Mouse (Mus musculus): ENCODE results near the gene Rad51b. TPM values are rescaled to one million over a fixed set of nuclear protein-coding genes. Genes with fewer than 3 reads are reported as not detected.

The Rad51b gene
- total RNA-seq, 2 experiments from 2014 or later = 3.4 to 4.3 TPM

DNA sequence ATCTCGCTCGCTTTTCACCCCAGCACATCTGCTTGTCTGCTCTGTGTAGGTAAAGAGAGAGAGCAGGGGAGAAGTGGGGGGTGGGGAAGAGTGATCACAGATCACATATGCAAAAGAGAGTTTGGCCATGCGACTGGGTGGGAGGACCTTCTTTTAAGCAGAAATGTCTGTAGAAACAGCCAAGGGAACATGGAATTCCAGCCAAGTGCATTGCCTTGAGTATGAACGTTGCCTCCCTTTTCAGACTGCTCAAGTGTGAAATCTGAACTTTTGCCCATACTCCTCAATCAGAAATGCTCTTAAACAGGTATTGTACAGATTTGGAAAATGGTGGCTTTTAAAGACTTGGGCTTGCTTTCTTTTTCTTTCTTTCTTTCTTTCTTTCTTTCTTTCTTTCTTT lies 476.2 kb downstream of the Rad51b start:
- DNase-seq = no peak

DNA sequence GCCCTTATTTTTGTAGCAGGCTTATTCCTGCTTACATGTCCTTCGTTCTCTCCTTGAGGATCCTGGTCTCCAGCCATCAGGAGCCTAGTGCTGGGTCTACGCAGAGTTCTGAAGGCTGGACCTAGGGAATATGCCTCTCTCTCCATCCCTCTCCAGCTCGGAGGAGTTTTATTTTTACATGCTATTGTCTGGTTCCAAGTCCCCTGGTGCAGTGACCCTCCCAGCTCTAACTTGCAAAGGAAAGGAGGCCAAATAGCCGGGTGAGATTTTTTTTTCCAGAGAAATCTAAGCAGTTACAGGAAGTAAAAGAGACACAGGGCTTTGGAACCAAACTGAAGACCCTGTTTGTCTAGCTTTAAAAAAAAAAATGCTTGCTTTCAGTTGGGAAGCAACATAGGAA lies 477.5 kb downstream of the Rad51b start:
- DNase-seq = no peak

DNA sequence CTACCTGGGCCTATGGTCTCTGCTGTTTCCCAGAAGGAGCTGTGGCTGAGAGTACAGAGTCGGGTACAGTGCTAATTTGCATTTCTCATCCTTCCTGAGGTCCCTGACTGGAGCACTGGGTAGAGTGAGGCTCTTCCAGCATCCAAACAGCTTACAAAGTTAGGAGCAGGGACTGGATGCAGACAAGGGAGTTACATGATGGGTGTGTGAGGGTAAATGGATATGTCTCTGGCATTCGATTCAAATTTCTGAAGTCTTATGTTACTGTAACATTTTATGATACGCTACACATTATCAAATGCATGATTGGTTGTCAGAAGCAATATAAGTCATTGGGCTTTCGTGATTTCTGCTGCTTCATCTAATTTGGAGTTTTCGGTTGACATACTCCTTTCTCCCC lies 479.7 kb downstream of the Rad51b start:
- DNase-seq = no peak

DNA sequence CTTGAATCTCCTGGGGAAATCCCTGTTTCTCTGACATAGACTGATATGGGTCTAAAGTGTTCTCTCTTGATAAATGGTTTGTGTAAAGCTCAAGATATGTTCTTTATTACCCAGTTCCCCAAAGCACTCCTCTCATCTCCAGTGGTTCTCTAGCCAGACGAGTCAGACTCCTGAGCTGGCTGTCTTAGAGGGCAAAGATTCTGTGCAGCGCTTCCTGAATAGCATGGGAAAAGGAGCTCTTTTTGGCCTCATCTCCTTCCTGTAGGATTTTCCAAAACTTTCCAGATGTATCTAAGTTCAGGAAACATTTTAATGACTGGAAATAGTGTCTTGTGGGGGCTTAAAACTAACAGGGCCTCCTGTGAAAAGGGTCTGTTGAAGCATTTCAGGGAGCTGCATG lies 483.7 kb downstream of the Rad51b start:
- no peak for DNase-seq

DNA sequence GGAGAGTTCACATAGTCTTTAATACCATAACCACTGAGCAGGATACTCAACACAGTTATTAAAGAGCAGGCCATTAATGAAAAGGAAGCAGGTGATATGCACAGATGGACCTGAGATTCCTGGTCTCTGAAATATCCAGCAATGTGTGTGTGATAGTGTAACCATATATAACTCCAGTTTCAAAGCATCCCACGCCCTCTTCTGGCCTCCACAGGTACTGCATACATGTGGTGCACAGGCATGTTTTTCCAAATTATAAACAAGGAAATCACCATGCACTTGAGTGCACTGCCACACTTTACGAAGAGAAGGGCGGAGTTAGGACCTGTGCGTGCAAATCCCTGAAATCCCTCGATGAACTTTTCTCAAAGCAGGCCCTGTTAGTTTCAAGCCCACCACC lies 484.7 kb downstream of the Rad51b start:
- no peak for DNase-seq

DNA sequence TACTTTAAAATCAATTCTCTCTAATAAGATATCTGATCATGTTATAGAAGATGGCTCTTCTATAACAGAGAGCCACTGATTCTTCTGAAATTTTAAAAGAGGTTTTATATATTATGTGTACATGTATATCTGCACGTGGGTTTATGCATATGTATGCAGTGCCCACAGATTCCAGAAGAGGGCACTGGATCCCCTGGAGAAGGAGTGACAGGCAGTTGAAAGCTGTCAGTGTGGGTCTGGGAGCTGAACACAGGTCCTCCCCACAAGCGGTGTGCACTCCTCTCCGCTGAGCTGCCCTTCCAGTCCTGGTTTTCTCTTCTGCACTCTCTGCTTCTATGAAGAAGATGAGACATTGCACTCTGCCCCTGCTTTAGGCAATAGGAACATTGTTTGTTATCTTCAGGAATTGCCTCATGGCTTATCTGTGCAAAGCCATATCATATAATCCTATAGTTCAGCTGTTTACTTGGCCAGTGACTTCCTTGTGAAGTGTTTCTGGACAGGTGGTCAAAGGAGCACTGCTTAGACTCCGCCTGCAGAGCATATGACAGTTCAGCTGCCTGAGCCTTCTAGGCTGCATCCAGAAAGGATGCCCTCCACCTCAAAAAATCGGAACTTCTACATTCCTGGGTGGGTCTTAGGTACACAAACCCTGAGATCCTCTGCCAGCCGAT lies 485.5 kb downstream of the Rad51b start:
- no peak for DNase-seq

DNA sequence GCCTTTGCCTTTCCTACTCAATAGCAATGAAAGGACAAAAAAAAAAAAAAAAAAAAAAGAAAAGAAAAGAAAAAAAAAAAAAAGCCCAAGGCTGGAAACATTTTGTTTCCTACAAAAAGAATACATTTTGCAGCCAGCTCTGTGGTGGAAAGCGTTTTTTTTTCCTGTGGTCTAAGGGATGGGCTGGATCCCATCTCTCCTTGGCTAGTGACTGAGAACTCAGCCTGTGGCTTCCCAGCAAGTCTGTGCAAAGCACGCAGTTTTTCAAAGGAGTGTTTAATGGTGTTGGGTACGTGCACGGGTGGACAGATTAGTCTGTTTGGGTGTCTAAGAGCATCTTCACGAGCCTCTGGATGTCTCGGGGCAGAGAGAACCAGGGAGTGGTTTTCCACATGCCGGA lies 487.1 kb downstream of the Rad51b start:
- DNase-seq = no peak

DNA sequence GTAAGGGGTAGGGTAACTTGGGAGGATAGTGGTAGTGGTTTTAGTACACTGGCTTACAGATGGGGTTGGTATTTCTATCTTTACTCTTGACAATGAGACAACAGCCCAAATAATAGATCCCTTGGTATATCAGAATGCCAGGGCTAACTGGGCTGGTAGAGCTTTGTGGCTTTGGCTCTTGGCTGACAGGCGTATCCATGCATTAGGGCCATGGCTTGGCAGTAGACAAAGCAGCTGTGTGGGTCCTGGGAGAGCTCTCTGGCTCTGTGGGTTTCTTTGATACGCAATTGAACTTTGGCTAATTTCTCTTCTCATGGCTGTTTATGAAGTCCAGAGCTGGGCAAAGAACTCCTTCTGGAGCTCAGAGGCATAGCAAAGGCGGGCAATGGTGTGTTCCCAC lies 488.6 kb downstream of the Rad51b start:
- DNase-seq = no peak

DNA sequence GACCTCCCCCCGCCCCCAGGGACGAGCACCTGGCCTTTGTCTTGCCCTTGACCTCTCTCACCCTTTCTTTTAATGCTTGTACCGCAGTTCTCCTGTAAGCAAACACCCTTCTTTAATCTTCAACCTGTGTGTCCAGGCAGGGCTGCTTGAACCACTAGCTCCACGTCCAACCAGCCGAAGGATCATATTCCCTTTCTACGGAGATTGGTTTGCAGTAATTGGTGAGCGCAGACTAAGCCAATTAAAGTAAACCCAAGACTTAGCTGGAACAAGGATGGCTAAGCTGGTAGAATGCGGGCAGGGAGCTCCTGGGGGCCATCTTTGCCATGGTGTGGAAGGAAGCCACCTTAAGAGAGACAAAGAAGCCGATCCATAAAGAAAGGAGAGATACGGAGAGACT lies 490.5 kb downstream of the Rad51b start:
- DNase-seq = no peak

DNA sequence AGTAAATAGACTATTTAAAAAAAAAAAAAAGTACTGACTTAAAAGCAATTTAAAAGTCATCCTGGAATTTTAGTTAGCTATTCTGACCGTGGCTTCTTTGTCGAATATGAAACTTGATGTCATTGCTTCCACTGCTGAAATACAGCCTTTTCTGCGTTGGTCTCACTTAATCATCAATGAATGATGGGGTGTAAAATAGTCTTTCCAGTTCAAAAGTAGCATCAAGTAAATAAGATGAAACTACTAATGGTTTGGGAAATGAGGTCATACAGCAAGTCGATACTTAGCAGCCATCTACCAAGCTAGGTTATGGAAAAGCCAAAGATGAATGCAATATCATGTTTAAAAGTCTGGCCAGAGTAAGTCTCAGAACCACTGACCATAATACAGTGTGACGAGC lies 491.3 kb downstream of the Rad51b start:
- DNase-seq = no peak

DNA sequence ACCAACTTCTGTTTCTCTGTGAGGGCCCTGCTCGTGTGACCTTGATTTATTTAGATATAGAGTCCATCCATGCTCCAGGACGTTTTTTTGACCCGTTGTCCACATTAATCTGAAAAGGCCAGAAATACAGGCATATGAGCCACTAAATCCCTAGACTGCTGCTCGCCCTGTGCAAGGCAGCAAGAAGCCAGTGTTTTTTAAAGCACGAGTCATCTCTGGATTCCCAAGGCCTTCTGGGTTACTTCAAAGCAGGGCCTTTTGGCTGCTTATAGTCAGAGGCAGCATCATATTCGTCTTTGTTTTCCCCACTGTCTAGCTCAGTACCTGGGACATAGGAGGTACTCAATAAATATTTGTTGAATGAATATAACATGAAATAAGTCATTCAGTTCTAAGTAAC lies 492.4 kb downstream of the Rad51b start:
- no peak for DNase-seq

DNA sequence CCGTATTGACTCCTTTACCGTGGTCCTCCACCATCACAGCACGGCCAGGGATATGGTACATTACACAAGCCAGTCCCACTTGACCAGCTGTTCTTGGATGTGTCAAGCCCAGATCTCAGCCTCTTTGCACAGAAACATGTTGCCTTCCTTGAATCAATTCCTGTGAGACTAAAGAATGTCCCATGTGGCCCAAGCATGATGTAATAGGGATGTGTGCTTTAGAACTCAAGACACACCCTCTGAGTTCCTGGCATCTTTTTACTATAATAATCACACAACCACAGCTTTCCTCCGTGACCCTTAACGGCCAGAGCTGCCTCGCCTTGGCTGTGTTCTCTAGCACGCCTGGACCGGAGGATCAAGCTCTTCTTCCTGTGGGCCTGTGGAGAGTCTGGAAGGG lies 496.3 kb downstream of the Rad51b start:
- DNase-seq = peak; percentile 69

DNA sequence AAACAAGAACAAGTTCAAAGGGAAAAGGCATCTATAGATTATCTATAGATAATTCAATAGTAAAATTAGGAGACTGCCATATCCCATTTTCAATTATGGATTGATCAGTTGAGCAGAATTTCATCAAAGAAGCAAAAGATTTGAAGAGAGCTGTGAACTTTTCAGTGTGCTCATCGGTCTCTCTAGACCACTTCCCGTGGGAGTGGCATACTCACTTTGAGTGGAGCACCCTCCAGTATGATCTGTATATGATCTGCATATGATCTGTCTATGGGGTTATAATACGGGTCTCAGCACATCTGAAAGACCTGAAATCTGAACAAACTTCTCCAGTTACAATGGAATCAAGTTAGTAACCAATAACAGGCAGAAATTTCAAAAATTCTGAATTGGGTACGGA lies 497.7 kb downstream of the Rad51b start:
- DNase-seq = no peak

DNA sequence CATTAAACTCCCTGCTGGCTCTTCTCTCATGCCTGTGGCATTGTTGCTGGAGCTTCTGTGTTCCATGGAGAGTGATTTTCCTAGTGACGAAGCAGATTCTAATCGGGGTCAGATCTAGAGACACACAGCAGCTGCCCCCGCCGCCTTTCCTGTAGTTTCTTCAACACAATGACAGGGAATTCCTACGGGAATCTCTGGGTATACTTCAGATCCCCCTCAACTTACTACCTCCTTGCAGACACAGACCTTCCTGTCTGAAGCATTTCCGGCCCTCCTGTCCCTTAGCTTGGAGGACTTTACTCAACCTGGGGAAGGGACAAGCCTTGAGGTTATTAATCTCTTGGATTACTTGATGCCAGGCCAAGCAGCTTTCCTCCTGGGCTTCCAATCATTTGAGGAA lies 499.2 kb downstream of the Rad51b start:
- DNase-seq = peak; percentile 28

DNA sequence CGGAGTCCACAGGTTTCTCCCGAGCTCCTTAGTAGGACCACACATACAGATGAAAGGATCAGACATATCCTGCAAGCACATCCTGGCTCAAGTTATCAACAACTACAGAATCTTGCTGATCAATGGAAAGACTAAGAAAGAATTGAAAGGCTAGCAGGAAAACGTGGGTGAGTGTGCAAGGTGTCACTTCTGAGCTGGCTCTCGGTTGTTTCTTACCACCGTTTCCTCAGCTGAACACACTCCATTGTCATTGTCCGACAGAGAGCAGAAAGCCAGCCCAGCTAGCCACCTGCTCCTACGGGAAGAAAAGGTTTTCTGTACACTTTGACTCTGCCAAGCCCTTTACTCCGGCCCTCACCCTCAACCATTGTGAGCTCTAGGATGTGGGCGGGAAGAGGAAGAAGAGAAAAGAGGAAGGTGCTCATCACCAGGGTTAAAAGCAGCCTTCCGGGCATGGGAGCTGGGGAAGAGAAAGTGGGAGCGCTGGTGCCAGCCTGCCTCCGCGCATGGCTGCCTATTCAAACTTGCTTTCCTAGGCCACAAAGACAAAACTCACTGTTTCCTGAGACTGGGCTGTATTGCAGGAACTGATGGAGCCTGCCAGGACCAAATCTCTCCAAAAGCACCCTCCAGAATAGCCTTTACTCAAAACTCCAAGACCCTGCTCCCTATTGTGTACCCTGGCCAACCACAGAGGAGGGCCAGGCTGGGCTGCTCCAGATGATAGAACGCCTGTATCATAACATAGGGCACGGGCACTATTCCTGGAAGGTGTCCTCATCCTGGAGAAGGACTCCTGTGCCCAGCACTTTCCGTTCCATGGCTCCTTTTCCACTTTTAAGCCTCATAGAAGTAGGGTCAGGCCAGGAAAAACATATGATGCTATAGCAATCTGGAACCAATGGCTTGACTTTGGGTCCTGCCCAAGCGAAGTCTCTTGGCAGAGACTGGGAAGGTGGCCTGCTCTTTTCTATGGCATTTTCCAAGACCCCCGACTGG lies 500.0 kb downstream of the Rad51b start:
- DNase-seq = no peak

DNA sequence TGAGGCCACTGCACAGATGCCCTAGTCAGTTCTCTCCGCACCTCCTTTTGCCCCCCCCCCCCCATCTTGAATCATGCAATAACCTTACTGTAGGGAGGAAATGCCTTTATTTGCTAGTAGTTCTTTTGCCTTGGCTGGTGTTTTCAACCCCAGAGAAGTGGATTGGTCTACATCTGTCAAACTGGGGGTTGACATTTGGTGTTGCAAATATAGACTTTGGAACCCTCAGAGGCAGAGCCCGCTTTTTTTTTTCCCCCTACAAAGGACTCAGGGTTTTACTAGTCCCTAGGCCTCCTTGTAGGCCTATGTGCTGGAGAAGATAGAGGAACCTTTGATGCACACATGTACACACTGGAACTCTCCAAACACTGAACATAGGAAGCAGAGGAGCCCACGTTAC lies 501.4 kb downstream of the Rad51b start:
- DNase-seq = no peak

DNA sequence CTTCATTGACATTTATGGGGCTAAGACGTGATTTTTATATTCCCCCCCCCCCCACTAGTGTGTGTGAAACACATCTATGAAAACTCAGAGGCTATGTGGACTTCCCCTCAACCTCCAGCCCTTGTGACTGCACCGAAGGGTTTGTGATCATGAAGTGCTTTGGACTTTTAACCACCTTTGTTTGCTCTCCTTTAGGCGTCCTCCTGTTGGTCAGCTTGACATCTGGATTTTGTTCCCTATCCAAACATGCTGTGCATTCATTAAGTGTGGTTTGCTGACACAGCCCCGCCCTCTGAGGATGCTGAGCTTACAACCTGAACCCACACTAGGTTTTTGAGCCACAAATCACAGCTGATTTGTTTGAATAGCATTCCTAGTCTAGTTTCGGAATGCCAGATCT lies 502.3 kb downstream of the Rad51b start:
- no peak for DNase-seq

DNA sequence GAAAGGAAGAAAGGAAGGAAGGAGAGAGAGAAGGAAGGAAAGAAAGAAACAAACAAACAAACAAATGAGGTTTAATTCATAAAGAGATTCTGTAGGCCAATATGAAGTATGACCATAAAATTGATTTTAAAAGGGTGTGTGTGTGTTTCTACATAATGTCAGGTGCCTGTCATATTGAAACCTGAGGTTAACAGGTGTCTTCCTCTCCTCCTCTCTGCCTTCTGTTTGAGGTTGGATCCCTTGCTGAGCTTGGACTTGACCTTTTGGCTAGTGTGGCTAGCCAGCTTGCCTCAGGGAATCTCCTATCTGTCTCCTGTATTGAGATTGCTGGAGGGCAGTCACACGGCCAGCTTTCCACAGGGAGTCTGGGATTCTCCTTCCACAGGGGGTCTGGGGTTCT lies 506.6 kb downstream of the Rad51b start:
- no peak for DNase-seq

DNA sequence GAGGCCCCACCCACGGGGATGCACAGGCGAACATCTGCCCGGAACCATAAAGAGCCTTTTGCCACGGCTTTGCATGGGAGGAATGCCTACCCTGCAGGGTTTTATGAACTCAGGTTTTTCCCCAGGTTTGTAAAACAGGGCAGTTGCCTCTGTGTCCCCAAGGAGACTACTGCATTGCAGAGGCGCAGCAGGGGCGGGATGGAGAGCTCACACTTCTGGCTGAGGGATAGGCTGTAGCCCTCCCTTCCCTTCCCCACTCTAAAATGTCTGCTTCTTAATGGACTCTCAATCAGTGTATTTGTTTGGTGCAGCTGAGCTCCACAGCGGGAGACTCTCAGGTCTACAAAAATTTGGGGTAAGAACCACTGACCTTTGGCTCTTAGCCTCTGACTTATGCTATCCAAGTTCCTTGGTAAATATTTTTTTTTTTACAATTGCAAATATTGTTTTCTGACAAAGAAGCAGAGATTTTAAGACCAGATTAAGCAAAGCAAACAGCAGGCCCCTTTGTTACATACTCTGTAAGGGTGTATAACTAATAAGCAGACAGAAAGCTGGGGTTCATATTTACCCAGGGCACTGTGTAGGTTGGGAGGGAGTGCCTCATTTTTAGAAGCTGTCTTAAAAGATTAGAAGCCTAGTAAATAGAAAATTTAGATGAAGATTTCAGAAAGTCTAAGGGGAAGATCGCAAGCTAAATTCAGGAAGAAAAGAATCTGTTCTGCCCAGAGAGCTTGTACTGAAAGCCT lies 507.9 kb downstream of the Rad51b start:
- no peak for DNase-seq

DNA sequence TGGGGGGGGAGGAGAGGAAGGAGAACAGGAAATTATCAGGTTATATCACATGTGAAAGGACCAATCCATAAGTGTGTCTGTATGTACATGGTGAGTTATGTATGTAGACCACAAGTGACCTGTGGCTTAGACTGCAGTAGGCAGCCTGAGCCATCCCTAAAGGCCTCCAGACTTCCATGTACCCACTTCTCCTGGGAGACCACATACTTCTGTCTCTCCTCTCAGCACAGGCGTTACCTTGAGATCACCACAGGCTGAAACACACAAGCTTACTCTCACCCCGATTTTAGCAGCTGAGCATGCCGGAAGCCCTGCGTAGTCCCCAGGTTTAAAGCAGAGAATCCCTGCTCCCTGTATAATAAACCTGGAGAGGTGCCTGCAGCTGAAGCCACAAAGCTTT lies 509.9 kb downstream of the Rad51b start:
- no peak for DNase-seq

DNA sequence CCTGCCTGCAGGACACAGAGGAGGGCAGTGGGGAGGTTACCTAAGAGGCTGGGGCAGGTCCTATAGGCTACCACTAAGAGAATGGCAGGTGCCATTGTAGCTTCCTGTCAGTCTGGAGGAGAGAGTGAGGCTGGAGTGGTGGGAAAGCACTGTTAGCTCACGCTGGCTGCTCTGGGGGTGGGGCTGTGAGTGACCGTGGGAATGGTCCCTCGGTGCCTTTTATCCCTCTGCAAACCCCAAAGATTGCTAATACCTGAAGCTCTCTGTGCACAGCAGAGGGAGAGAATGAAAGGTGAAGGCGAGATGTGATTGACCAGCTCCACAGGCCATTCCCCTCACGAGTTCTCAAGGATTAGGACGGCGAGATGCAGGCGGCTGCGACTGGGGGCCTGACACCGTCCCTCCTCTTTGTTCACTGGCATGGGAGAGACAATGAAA lies 510.3 kb downstream of the Rad51b start:
- no peak for DNase-seq

DNA sequence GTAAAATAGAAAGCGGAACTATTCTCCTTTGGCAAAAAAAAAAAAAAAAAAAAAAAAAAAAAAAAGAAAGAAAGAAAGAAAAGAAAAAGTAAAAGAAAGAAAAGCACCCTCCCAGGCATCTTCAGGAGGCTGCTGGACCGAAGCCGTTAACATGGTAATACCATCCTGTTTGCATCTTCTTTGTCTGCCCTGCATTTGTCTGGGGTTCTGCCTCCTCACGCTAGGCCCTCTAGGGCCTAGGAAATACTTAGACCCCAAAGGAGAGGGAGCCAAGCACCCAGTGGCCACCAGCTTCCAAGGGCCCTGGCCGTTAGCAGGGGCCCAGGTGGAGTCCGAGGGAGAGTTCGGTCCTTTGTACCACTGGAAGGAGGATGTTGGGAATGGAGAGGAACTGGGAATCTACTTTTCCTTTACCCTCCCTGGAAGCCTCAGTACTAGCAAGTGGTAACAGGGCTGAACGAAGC lies 510.9 kb downstream of the Rad51b start:
- DNase-seq = no peak
